Mouse (Mus musculus) gastrocnemius, adult 8-10 months (tissue): Measurements from ENCODE around the gene Nubp1. TPM values are rescaled to one million over a fixed set of nuclear protein-coding genes. Genes with fewer than 3 reads are reported as not detected.

Experiments
- DNase-seq, 2 experiments: peaks; one replicate each; pipeline ENCODE4 v3.0.0; 2022; ENCODE audit warnings: low spot score in 2 of 2
- total RNA-seq, 4 experiments: library from RNA; stranded (reverse); gene quantifications; 2 replicates each; pipeline ENCODE4 v1.2.4; 2022

Gene Nubp1
- total RNA-seq, 4 experiments from 2014 or later, result 5.7 to 7.8 (median 6.8) TPM

DNA sequence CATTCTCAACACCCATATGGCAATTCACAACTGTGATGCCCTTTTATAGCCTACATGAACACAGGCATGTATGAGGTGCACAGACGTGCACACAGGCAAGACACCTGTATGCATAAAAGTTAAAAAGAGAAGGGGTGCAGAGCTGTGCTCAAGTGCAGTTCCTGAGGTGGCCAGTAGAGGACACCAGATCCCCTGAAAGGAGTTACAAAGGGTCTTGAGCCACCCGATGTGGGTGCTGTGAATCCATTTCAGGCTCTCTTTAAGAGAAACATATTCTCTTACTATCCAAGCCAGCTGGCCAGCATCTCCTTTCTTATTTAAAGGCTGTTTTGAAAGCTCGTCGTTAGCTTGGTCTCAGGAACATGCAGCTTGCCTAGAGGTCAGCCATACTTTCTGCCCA, 5.1 kb downstream of the Nubp1 start:
- no peak for DNase-seq

DNA sequence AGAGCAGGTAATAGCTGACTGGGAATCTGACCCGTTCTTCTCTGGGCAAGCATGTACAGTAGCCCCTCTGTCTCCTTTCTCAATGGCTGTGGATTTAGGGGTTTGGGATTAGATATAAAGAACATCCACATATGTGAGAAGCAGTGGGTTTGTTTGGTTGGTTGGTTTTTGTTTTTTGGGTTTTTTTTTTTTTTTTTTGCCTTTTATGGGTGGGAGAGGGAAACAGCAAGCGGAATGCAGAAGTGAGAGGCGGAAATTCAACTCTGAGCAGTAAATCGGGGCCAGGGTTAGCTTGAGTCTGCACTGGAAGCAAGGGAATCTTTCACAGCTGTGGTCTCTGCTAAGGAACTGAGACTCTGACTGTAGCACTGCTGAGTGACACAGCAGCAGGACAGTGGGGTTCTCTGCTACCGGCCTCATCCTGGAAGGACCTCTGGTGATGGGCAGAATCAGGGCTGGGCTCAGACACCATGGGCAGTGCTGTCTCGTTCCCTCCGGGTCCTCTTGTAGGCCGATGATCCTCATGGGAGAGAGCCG, 6.0 kb downstream of the Nubp1 start:
- DNase-seq, result no peak

DNA sequence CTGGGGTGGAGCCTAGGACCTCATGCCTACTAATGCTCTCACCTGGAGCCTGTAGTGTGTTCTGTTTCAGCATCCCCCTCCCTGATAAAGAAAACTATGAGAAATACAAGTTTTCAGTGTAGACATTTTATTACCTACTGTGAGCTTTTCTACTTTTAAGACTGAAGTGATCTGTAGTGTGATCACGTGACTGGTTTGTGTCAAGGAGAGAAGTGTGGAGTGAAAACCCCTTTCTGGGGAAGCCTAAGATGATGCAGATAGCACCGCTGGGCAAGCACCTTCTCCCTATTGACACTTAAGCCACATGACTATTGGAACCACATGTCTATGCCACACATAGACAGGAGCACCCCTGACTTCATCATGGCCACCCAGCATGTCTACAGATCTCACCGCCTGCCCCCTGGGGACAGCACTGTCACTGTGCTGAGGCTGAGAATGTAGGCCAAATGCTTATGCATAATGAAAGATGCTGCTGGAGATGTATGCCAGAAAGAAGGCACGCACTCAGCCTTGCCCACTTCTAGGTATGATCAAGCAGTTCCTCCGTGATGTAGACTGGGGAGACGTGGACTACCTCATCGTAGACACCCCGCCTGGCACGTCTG, 8.8 kb downstream of the Nubp1 start:
- DNase-seq, result no peak

DNA sequence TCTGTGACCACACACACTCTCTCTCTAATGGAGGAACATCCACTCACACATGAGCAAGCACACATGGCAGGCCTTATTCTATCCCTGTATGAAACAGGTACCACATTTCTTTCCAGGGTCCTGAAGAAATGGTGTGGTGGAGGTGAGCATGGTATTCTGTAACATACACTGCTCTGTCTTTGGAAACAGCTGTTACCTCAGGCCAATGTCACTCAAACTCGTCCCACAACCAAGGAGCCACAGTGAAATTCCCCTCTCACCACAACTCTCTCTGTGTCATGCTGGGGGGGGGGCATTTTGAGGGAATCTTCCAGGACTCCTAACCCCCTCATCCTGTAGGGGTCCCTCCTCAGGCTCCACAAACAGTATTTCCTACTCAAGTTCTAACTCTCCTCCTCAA, 20.2 kb downstream of the Nubp1 start:
- DNase-seq, result no peak

DNA sequence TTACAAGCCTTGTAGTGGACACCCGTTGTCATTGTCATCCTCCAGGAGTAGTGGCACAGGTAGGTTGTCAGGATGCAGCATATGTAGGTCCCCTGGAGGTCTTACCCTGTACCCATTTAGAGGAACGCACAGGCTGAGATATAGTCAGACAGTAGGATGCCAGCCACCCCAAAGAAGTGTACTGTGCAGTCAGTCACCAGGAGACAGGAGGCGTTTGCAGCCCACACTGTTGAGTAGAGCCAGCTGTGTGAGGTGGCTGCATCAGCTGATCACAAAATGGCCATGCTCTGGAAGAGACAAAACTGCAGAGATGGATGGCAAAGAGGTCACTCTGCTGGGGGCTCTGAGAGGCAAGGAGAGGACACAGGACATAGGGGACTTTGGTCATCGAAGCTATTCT, 20.6 kb downstream of the Nubp1 start:
- DNase-seq, result no peak

DNA sequence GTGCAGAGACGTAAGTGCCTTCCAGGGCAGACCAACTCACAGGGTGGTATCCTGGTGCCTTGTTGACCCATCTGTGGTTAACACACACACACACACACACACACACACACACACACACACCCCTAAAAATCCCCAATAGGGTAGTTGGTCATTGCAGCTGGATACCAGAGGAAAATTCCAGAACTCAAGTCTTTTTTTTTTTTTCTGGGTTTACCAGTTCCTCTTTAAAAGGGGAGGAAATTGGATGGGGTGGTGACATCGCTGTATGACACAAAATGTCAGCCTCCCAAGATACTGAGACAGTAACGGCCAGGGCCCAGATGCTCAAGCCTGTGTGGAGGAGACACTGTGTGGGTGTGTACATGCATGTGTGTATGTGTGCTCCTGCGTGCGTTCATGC, 21.6 kb downstream of the Nubp1 start:
- DNase-seq, result no peak

DNA sequence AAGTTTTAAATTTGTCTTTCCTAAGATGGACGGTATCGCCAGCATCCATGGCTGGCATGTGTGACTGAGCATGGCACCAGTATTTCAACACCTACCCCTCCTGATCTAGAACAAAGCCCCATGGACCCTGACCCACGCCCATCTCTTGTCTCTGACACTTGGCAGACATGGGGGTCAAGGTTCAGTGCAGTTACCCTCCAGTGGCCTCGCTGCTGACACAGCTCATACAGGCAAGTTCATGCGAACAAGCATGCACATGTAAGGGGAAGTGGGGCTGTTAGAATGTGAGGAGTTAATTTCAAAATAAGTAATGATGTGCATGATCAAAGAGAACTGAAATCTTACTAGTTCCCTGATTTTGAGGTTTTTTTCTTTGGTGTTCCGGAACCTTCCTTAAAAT, 24.4 kb downstream of the Nubp1 start:
- no peak for DNase-seq

DNA sequence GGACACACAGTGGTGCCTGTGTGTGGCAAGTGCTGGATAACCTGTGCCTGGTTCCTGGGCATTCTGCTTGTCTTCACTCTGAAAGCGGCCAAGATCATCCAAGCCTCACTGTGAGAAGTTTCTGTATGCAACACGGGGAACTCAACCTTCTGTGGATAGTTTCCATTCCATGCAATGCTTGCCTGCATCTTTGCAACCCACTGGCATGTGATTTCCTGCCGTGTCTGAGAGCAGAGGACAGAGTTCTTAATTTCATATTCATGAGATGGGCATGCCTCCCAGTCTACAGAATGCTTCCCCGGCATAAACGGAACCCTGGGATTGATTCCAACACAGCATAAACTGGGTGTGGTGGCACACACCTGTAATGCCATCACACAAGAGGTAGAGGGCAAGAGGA, 26.3 kb downstream of the Nubp1 start:
- DNase-seq, result no peak

DNA sequence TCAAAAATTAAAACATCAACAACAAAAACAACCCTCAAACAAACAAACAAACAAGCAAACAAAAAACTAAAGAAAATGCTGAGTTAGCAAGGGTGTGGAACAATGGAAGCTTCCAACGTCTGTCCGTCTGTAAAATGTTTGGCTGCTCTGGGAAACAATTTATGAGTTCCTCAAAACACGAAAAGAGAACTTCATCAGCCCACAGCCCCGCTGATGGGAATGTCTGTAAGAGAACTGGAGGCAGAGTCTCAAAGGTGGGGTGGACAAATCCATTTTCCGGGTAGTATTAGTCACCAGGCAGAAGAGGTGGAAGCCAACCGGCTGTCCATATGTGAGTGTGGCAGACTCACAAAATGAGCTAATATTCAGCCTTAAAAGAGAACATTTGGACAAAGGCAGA, 29.6 kb downstream of the Nubp1 start:
- DNase-seq, result no peak

DNA sequence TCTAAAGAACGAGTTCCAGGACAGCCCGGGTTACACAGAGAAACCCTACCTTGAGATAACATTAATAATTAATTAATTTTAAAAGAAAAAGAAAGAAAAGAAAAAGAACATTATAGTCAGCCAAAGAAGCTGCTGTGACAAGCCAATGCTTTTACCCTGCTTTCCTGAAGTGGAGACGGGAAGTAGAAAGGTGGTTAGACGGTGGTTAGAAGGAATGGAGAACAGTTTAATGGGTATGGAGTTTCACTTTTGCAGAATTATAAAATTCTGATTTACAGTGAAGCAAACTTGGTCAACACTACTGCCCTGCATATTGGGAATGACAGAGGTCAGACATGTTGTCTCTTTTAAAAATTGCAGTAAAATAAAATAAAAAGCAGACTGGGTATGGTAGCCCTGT, 30.0 kb downstream of the Nubp1 start:
- DNase-seq, result no peak

DNA sequence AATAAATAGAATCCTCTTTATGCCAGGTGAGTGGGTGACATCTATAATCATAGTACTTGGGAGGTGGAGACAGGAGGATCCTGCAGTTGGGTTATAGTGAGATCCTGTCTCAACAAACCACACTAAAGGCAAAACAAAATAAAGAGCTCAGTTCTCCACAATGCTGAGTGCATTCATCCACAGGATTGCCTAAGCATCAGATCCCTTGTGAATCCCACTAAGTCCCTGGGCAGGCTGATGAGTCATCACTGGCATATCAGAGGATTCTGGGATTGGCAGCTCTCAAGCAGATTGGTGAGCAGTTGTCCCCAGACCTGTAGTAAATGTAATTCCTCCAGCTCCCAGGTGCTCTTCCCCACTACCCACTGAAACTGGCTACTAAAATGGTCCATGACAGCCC, 32.0 kb downstream of the Nubp1 start:
- DNase-seq, result no peak

DNA sequence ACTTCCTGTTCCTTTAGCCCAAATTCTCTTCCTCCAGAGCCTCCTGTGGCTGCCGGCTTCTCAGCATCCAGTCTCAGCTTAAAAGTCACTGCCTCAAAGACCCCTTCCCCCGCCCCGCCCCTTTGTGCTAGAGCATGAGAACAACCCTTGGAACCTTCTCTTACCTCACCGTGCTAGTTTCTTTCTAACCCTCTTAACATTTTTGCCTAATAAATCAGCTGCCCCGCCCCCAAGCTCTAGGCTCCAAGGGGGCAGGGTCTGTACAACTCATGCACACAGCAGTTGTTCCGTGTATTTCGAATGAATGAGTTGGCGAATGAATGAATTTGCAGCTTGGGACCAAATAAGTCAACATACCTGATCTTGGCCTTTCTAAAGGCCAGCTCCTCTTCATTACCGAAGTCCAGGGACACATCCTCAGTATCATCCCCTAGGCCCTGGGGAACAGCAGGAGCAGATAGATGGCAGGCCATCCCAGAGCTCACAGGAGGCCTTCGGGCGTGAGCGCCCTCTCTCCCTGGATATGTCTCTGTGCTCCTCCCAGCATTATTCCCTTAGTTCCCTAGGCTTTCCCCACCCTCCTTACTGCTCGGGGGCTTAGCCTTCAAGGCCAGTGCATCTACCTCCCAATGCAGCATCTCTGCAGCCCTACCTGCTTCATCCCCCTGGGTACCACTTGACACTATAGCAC, 35.0 kb downstream of the Nubp1 start:
- DNase-seq, result no peak

DNA sequence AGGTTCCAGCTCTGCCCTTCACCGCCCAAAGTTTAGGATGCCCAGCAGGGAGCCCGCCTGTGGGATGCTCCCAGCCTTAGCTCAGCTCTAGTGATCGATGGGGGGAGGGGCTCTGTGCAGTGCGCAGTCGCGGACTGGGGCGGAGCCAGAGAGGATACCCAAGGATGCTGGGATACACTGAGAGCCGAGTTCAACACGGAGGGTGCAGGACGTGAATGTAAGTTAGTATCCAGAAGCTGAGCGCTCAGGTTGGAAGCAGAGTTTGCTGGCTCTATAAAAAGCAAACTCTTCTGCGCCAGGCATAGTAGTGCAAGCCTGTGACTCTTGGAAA, 35.5 kb downstream of the Nubp1 start, which contains the start of gene Tvp23a:
Gene Tvp23a, minus strand, starts transcription at position 99 of the 331 bp plus-strand sequence.
- DNase-seq, result peak; percentile 35 to 46

DNA sequence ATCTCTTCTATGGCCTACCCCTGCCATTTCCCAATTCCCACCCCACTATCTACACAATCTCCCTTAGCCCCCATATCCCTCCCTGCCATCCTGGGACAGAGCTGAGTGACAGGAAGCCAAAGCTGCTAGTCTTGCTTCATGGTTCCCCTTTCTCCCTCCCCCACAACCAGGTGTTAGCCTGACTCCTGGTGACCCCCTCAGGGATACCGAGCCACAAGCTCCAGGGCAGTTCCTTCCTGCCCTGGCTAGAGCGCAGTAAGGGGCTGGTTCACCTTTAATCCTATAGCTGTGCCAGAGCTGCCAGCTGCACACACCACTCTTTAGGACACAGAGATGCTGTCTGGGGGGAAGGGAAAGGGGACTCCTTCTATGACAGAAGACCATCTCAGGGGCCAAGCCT, 36.0 kb downstream of the Nubp1 start:
- no peak for DNase-seq

DNA sequence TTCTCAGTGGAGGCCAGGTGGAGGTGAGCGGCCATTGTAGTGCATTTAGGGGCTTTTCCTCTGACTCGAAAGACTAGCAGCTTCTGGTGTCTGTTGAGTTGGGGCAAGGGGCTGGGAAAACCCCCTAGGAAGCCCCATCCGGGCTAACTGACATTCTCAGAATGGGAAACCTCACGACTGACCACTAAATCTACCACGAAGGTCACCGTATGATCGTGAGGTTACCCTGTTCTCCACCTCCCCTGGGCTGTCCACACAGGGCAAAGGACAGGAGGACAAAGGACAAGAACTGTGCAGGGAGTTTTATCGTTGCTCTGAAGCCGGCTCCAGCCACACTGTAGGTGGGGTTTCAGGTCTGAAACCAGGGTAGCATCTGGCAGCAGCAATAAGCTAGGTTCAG, 37.2 kb downstream of the Nubp1 start:
- no peak for DNase-seq

DNA sequence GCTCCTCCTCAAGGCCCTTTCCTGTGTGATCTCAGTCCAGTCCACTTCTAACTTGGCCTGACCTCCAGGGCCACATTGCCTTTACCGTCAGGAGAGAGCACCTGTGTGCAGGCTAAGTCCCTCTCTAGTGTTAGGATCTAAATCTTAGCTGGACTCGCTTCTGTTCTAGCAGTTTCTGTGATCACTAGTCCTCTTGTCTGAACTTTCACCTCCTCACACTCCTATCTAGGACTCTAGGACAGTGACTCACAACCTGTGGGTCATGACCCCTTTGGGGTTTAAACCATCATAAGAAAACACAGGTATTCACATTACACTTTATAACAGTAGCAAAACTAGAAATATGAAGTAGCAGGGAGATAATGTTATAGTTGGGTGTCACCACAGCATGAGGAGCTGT, 40.2 kb downstream of the Nubp1 start:
- no peak for DNase-seq

DNA sequence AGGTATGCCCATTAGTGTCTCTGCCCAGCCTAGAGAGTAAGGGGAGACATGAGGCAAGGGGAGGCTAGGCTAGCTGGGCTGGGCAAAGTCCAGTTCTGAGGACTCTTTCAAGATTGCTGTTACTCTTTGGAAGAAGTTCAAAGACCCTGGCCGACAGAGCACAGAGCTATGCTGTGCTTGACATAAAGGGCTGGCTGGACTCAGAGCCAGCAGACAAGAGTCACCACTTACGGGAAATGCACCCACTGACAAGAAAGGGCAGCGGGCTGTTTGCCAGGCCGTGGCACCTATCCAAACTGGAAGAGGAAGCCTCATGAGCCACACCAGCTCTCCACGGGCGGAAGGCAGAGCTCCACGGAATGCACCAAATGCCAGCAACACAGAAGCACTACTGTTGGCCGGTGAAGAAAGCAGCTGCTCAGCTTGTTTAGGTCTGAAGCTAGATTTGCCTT, 40.7 kb downstream of the Nubp1 start:
- peak; percentile 19 to 30 for DNase-seq

DNA sequence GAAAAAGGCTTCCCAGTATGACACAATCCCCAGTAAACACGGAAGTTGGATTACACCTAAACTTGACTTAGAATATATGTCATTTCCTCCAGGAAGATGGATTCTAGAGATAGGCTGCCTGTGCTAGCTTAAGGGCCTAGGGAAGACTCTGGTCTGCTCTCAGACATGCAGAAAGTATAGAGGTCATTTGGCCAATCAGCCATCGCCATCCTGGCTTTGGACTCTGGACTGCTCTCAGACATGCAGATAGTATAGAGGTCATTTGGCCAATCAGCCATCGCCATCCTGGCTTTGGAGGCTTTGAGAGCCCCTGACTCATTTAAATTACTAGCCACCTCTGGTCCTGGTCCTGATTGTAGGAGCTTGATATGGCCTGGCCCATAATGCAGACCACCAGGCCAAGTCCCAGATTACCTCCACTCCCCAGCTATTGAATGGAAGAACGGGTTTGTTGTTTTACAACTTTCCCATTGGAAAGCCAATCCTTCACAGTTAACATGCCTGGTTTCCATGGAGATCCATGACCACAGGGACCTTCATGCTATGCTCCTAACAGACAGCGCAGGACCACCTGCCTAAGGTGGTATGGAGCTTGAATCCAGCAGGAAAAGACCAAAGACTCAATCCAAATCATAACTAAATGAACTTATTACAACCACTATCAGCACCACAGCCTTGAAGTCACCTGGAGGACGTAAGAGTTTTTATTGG, 42.3 kb downstream of the Nubp1 start:
- no peak for DNase-seq

DNA sequence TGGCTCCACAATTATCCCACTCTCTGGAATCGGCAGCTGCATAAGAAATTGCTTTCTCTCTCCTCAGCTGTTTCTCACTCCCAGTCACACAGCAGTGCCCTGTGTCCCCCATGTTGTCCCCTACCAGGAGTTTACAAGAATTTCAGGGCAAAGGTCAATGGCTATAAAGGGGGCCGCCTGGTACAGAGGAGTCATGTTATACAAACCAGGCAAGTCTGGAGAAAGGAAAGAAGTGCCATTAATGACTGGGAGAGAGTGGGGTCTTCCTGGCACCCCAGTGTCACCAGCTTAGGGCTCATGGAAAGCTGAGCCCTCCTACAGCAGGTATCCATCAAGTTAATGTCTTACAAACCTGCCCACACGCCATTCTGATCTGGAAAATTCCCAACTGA, 42.8 kb downstream of the Nubp1 start:
- no peak for DNase-seq

DNA sequence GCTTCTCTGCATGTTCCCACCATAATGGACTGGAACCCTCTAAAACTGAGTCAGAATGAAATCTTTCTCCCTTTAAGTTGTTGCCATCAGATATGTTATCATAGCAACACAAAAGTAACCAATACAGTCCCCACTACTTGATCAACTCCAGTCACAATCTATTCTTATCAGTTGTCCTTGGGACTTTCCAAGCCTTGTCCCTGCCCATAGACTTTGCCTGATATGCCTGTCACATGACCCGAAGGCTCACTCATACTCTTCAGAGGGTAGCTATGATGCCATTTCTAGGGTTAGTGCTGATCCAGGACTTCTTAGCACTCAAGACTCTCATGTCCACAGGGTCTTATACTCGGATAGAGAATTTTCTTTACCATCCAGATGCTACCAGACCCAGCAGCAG, 48.4 kb downstream of the Nubp1 start:
- DNase-seq, result no peak

DNA sequence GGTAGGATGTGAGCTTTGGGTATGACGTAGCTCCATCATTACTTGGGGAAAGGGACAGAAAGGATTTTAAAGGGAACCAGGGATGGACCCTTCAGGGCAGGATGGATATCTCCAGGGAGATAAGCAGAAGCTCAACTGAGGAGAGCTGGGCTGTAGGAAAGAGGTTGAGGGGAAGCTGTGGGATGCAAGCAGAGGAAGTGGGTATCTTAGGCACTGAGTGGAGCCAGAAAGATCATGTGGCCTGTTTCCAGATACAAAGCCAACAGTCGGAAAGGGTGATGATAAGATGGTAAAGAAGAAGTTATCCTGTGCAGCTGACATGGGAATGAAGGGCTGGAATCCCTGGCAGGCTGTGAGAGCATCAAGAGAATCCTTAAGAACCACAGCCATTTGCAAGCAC, 49.4 kb downstream of the Nubp1 start:
- DNase-seq, result no peak

DNA sequence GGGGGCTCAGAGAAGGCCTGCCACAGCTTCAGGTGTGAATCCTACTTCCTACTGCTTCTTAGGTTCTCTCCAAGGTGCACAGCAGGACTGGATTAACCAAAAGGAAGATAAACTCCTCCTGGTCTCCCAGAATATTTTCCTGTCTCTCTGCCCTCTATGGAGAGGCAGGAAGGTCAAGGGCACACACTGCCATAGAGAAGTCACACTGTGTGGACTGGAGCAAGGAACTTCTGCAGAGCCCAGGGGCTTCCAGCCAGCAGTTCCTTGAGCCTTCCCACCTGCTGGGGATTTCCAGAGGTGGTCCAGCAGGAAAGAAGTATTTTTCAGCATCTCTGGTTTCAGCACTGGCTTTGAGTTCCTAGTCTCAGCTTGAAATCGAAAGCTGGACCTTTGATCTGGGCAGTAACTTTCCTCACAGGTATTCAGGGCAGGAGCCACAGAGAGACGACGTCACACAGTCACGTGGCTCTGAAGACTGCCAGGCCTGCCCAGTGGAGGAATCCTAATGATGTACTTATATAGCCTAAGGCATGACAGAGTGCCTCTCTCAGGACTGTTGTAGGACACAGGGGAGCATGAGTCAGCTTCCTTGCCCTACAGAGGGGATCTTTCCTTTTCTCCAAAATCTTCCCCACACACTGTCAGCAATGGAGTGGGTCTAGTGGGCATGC, 53.4 kb downstream of the Nubp1 start:
- no peak for DNase-seq
